Mouse (Mus musculus) lung, embryonic 16.5 days (tissue): ENCODE results near the gene Ap5s1. TPM values are rescaled to one million over a fixed set of nuclear protein-coding genes. Genes with fewer than 3 reads are reported as not detected.

Source experiments
- ATAC-seq: fragments of 200-750 bp; cut with Nextera tagmentation; 2 replicates; pipeline ENCODE4 v1.8.0; 2017; ENCODE audit warnings: low read depth, mild to moderate bottlenecking, moderate library complexity
- H3K27ac ChIP-seq: fragments of 300-500 bp; sonication (generic); 2 replicates; pipeline ENCODE4 v1.5.1; 2014; ENCODE audit warnings: mild to moderate bottlenecking, control low read depth, low read length
- H3K27me3 ChIP-seq: fragments of 300-500 bp; sonication (generic); 2 replicates; pipeline ENCODE4 v1.6.1; 2014; ENCODE audit warnings: low read depth, low read length, mixed read lengths; ENCODE audit not compliant: control insufficient read depth, insufficient read depth
- H3K36me3 ChIP-seq: fragments of 300-500 bp; sonication (generic); 2 replicates; pipeline ENCODE4 v1.6.1; 2014; ENCODE audit warnings: low read length; ENCODE audit not compliant: control insufficient read depth, insufficient read depth
- H3K4me1 ChIP-seq: fragments of 300-500 bp; sonication (generic); replicated peaks from 2 replicates; pipeline ENCODE4 v1.6.1; 2014; ENCODE audit warnings: low read length, mixed read lengths; ENCODE audit not compliant: control insufficient read depth, insufficient read depth
- H3K4me2 ChIP-seq: fragments of 300-500 bp; sonication (generic); 2 replicates; pipeline ENCODE4 v1.6.1; 2014; ENCODE audit warnings: low read depth, low read length, control low read depth
- H3K4me3 ChIP-seq: fragments of 300-500 bp; sonication (generic); 2 replicates; pipeline ENCODE4 v1.5.1; 2014; ENCODE audit warnings: mild to moderate bottlenecking, low read length, control low read depth
- H3K9ac ChIP-seq: fragments of 300-500 bp; sonication (generic); 2 replicates; pipeline ENCODE4 v1.6.1; 2014; ENCODE audit warnings: low read length, control low read depth
- H3K9me3 ChIP-seq: fragments of 300-500 bp; sonication (generic); 2 replicates; pipeline ENCODE4 v1.6.1; 2016; ENCODE audit warnings: low read length; ENCODE audit not compliant: control insufficient read depth
- WGBS: fragments of 180-500 bp; shearing (Covaris S2); extraction: QIAGEN DNeasy Blood & Tissue Kit; methylation state at CpG from one replicate; pipeline ENCODE4 v1.1.7; 2014; 5-methylcytosine and 5-hydroxymethylcytosine counted together
- polyA plus RNA-seq: library from polyadenylated mRNA; unstranded; fragments of >200 nt; fragmentation: Nextera tagmentation; extraction: Ambion mirVana; gene quantifications from 2 replicates; pipeline ENCODE4 v1.2.1, GENCODE M21; 2015

The Ap5s1 gene
- polyA plus RNA-seq, 1 experiment from 2014 or later, result 29.0 TPM

DNA sequence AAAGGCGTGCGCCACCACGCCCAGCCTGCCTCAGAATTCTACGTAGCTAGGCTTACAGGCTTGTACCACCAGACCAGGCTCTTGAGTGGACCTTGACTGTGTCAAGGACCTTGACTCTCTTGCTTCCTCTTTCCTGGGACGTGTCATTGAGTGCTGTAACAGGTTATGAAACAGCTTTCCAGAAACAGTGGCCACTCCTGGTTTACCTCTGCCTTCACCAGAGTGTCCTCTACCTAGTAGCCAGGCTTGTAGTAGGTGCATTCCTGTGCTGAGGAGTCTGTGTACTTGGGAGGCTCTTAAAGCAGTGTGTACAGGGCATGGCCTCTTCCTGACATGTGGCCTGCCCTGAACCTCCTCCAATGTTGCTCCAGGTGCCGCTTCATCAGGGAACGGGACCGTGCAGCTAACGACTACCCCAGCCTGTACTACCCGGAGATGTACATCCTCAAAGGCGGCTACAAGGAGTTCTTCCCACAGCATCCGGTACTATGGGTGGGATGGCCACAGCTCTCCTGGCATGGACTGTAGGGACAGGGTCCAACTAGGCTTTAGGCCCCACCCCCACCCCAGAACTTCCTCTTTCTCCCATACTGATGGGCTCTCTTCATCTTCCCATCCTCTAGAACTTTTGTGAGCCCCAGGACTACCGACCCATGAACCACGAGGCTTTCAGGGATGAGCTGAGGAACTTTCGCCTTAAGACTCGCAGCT lies 10.1 kb upstream of the Ap5s1 start:
- Histone ChIP-seq H3K9me3 (no peaks in the 10 kb centered on the region), H3K9ac (no peak overlapping the region), H3K27me3 (no peaks in the 10 kb centered on the region), H3K4me1 (no peaks in the 10 kb centered on the region), H3K36me3 (peaks cover 23% of the 10 kb centered on the region), H3K4me2 (no peak overlapping the region), H3K27ac (no peak overlapping the region), H3K4me3 (no peak overlapping the region)
- ATAC-seq, result peak; percentile 44
- whole genome bisulfite sequencing, result 85% methylated on average over 16 of the region's 16 CpGs

GRCm38 (mm10) chr2:131200710-131201109 lies 6.2 kb upstream of the Ap5s1 start:
- no peak overlapping the region for H3K27ac ChIP-seq
- 0 out of 2 replicates have a peak, but pooled peaks cover 4% of the 10 kb centered on the region for H3K36me3 ChIP-seq
- H3K4me2 ChIP-seq, result no peak overlapping the region
- H3K9me3 ChIP-seq, result no peaks in the 10 kb centered on the region
- H3K4me1 ChIP-seq, result peaks cover 12% of the 10 kb centered on the region
- H3K27me3 ChIP-seq, result no peaks in the 10 kb centered on the region
- no peak overlapping the region for H3K4me3 ChIP-seq
- 68% methylated on average over 2 of the region's 2 CpGs for WGBS
- H3K9ac ChIP-seq, result no peak overlapping the region
- no peak for ATAC-seq

- 86% methylated on average over 3 of the region's 3 CpGs for WGBS
- H3K36me3 ChIP-seq, result 0 out of 2 replicates have a peak, but pooled peaks cover 4% of the 10 kb centered on the region
- no peak overlapping the region for H3K4me2 ChIP-seq
- H3K4me1 ChIP-seq, result peaks cover 12% of the 10 kb centered on the region
- ATAC-seq, result no peak
- H3K27me3 ChIP-seq, result no peaks in the 10 kb centered on the region
- H3K9ac ChIP-seq, result no peak overlapping the region
- no peak overlapping the region for H3K27ac ChIP-seq
- H3K9me3 ChIP-seq, result no peaks in the 10 kb centered on the region
- no peak overlapping the region for H3K4me3 ChIP-seq
These were observed 5.6 kb upstream of the Ap5s1 start for GRCm38 (mm10) chr2:131201262-131201661.

DNA sequence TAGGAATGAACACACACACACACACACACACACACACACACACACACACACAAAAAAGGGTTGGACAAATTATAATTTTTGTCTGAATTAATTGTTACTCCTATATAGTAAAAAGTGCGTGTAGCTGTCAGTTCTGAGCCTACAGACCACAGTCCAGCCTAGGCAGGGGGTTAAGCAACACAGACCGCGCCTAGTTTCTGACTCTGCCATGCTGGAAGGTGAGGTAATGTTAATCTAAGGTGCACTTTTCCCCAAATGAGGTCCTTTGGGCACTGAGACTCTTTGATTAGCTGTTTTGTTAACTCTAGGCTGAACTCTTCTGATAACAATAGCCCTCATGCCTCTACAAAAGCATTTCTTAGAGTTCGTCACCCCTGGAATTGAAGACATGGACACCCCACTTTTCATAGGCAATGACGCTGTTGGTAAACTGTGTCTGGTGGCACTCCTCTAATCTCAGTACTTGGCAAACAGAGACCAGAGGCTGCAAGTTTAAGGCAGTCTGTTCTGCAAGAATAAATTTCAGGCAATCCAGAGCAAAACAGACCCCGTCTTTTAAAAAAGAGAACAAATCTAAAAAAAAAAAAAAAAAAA lies 3.0 kb upstream of the Ap5s1 start:
- no peak overlapping the region for H3K4me3 ChIP-seq
- H3K36me3 ChIP-seq, result 0 out of 2 replicates have a peak, but pooled peaks cover 4% of the 10 kb centered on the region
- no peak for ATAC-seq
- H3K4me1 ChIP-seq, result peaks cover 12% of the 10 kb centered on the region
- 66% methylated on average over 6 of the region's 6 CpGs for WGBS
- H3K4me2 ChIP-seq, result no peak overlapping the region
- no peaks in the 10 kb centered on the region for H3K9me3 ChIP-seq
- no peaks in the 10 kb centered on the region for H3K27me3 ChIP-seq
- peak overlapping the region; percentile 92 for H3K27ac ChIP-seq
- 0 out of 2 replicates have a peak overlapping the region, but pooled peaks have one; percentile 48 for H3K9ac ChIP-seq

- ATAC-seq, result peak; percentile 93
- H3K9ac ChIP-seq, result peak overlapping the region; percentile 48; the same call in 1 of the 2 replicates
- WGBS, result 13% methylated on average over 7 of the region's 7 CpGs
- H3K4me2 ChIP-seq, result peak overlapping the region; percentile 34
- H3K36me3 ChIP-seq, result 0 out of 2 replicates have a peak, but pooled peaks cover 4% of the 10 kb centered on the region
- no peaks in the 10 kb centered on the region for H3K27me3 ChIP-seq
- H3K4me3 ChIP-seq, result 0 out of 2 replicates have a peak overlapping the region, but pooled peaks have one; percentile 7
- no peaks in the 10 kb centered on the region for H3K9me3 ChIP-seq
- peak overlapping the region; percentile 92 for H3K27ac ChIP-seq
- H3K4me1 ChIP-seq, result peaks cover 15% of the 10 kb centered on the region
These were observed 2.4 kb upstream of the Ap5s1 start for GRCm38 (mm10) chr2:131204410-131204981.

DNA sequence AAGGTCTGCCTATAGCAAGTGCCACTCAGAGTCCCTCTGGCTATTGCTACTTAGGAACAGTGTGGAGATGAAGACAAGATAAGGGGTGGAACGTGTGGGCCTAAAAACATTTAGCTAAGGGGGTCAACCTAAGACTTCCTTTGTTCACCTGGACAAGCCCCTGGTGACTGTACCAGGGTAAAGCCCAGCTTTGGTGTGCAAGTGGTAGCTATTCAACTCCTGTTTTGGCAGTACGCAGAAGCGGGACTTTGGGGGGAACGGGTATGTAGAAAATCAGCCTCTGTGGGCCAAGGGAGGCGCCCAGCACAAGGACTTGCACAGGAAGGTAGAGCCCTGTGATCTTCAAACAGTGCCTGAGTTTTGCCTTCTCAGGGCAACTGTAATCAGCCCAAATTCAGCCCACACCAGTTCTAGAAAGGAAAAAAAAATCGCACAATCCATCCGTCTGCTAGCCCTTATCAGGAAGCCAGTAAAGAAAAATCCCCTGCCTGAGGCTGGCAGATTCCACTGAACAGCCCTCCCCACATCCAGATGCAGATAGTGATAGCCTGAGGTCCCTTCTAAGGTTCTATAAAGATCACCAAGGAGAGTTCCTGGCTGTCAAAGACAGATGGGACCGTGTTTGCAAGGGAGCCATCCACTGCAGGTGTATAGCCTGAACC lies 1.2 kb upstream of the Ap5s1 start:
- H3K9me3 ChIP-seq, result no peaks in the 10 kb centered on the region
- no peak overlapping the region for H3K27ac ChIP-seq
- no peaks in the 10 kb centered on the region for H3K27me3 ChIP-seq
- 75% methylated on average over 8 of the region's 8 CpGs for WGBS
- no peak overlapping the region for H3K4me2 ChIP-seq
- peaks cover 18% of the 10 kb centered on the region for H3K4me1 ChIP-seq
- H3K36me3 ChIP-seq, result no peaks in the 10 kb centered on the region
- ATAC-seq, result no peak
- H3K4me3 ChIP-seq, result no peak overlapping the region
- H3K9ac ChIP-seq, result no peak overlapping the region

DNA sequence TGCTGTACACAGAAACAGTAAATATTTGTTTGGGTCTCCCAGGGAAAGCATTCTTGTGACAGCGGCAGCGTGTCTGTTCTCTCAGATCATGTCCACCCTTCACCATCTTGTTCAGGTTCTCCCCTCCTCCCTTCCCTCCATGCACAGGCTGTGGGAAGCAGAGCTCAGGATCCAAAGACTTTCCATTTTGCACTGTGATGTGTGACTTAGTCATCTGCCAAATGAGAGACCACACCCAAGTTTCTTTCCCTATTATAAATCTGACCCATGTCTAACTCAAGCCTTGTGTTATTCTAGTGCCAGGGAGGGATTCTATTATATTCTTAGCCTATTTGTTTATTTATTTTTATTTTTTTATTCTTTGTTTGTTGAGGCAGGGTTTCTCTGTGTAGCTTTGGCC lies 1.5 kb downstream of the Ap5s1 start:
- Histone ChIP-seq H3K9ac (no peak overlapping the region), H3K9me3 (no peaks in the 10 kb centered on the region), H3K36me3 (peaks cover 2% of the 10 kb centered on the region; the same call in 1 of the 2 replicates), H3K27me3 (no peaks in the 10 kb centered on the region), H3K27ac (no peak overlapping the region), H3K4me1 (peaks cover 27% of the 10 kb centered on the region), H3K4me2 (no peak overlapping the region), H3K4me3 (no peak overlapping the region)
- WGBS, result 69% methylated on average over 2 of the region's 2 CpGs
- ATAC-seq, result no peak

GRCm38 (mm10) chr2:131209125-131209795 lies 2.4 kb downstream of the Ap5s1 start:
- Histone ChIP-seq H3K9me3 (no peaks in the 10 kb centered on the region), H3K4me3 (peak overlapping the region; percentile 71), H3K9ac (peak overlapping the region; percentile 80), H3K4me1 (peaks cover 27% of the 10 kb centered on the region), H3K27me3 (no peaks in the 10 kb centered on the region), H3K36me3 (peaks cover 2% of the 10 kb centered on the region; the same call in 1 of the 2 replicates), H3K4me2 (peak overlapping the region; percentile 79), H3K27ac (peak overlapping the region; percentile 95)
- peak; percentile 5 for ATAC-seq
- WGBS, result 60% methylated on average over 4 of the region's 4 CpGs
